Mouse (Mus musculus): Measurements from ENCODE around the gene Gmpr. TPM values are rescaled to one million over a fixed set of nuclear protein-coding genes. Genes with fewer than 3 reads are reported as not detected.

Gene Gmpr
- total RNA-seq (2014; rRNA removed; ENCODE audit: low replicate concordance): 195 TPM in 2 replicates
- polyA plus RNA-seq (2015; fragmentation: Nextera tagmentation; extraction: Ambion mirVana): 282 and 284 TPM in 2 replicates

DNA sequence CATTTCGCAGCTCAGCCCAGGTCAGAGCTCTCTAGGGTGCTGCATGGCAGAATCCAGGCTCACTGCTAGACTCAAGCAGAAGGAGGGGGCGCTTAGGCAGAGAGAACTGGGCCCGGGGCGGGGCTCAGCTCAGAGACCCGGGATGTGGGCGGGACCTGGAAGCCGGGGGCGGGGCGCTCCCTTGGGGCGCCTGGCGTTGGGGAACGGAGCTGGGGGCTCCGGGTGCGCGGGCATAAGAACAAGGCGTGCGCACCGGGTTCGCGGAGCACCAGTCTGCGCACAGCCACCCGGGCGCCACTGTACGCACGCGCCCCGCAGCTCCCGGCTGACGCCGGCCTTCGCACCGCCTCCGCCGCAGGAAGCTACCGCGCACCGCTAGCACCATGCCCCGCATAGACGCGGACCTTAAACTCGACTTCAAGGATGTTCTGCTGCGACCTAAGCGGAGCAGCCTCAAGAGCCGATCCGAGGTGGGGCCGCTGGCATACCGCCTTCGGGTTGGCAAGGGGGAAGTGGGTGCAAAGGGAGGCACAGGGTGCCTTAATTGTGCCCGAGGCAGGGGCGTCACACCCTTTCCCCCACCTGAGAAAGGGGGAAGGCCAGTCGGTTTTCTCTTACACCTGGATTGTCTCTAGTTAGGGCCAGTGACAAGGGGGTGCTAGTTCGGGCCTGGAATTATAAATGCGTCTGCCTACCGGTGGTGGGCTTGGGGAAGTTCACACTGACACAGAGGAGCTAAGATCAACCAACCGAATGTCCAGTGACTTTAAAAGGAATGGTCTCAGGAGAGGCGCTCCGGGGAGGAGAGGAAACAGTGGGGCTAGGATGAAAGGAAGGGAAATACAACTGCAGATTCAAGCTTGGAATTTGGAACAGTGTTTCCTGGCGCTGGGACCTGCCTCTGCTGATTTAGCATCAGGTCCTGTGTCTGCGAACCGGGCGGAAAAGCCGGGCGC lies at the start of gene Gmpr:
Gene Gmpr, plus strand, starts transcription at position 171 of the 956 bp plus-strand sequence.
- peak within 1 kb of the TSS; percentile 92 for H3K27ac ChIP-seq (ENCODE audit: low read depth)
- H3K4me1 ChIP-seq (ENCODE audit: control insufficient read depth, insufficient read depth): peaks cover 26% of the 10 kb centered on the region
- DNase-seq (ENCODE audit: low spot score) (peak; percentile 83), ATAC-seq (ENCODE audit: insufficient read depth, low read depth) (peak; percentile 80)
- no peaks in the 10 kb centered on the region for H3K27me3 ChIP-seq (ENCODE audit: control insufficient read depth, insufficient read depth, low read length)
- H3K9me3 ChIP-seq (replicated peaks; ENCODE audit: control insufficient read depth, low read length): no peaks in the 10 kb centered on the region
- H3K9ac ChIP-seq (replicated peaks; ENCODE audit: low read depth, low read length): peak within 1 kb of the TSS; percentile 79
- WGBS: 1% methylated on average over 61 of the region's 63 CpGs
- peak within 1 kb of the TSS; percentile 57 for H3K4me3 ChIP-seq (ENCODE audit: low read depth, low read length)
- H3K36me3 ChIP-seq (replicated peaks; ENCODE audit: control insufficient read depth, insufficient read depth, low read length): no peaks in the 10 kb centered on the region
- H3K4me2 ChIP-seq (ENCODE audit: low read depth, low read length): peak within 1 kb of the TSS; percentile 89
- peak; percentile 22; the same call in 1 of the 2 replicates for TF ChIP-seq CTCF (IDR thresholded peaks at IDR 0.05; ENCODE audit: low read depth)
- no peak; the same call in 1 of the 2 replicates for TF ChIP-seq EP300 (IDR thresholded peaks at IDR 0.05; ENCODE audit: low read depth)

DNA sequence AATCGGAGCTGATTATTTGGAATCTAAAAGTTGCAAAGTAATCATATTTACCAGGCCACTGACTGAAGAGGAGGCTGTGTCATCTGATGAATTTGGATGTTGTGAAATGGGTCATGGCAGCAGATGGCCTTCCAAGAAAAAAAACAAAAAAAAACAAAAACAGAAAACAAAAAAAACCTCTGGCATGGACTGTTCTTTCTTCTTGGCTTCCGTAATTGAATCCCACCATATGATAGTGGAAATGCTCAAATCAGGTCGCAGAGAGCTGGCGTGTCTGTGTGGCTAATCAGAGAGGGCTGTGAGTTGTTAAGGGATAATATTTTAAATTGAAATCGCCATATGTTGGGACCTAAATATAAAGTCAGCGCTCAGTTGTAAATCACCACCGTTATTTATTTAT lies 49.8 kb upstream of the Gmpr start:
- 84% methylated on average over 7 of the region's 7 CpGs for WGBS

DNA sequence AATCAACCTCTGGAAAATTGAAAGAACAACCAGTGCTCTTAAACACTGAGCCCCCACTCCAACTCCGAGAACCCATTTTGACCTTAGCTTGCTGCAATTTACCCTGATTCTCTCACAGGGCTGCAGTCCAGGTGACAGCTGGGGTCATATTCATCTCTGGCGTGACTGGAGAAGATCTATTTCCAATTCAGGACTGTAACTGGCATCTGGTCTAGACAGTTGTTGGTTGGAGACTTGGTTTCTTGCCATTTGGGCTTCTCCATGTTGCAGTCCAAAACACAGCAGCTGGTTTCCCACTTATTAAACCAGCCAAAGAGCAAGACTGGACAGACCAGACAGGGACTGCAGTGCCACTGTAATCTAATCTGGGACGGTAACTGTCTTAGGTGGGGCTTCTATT lies 47.1 kb upstream of the Gmpr start:
- peaks cover 8% of the 10 kb centered on the region; the same call in 1 of the 2 replicates for H3K4me1 ChIP-seq (ENCODE audit: control insufficient read depth, insufficient read depth)
- no peak overlapping the region for H3K4me3 ChIP-seq (ENCODE audit: low read depth, low read length)
- no peaks in the 10 kb centered on the region for H3K27me3 ChIP-seq (ENCODE audit: control insufficient read depth, insufficient read depth, low read length)
- no peak for DNase-seq (ENCODE audit: low spot score)
- no peak overlapping the region for H3K9ac ChIP-seq (replicated peaks; ENCODE audit: low read depth, low read length)
- 83% methylated on average over 3 of the region's 3 CpGs for WGBS
- ATAC-seq (ENCODE audit: insufficient read depth, low read depth): no peak
- no peaks in the 10 kb centered on the region for H3K9me3 ChIP-seq (replicated peaks; ENCODE audit: control insufficient read depth, low read length)
- no peak overlapping the region for H3K4me2 ChIP-seq (ENCODE audit: low read depth, low read length)
- H3K27ac ChIP-seq (ENCODE audit: low read depth): no peak overlapping the region
- no peak for TF ChIP-seq EP300 (IDR thresholded peaks at IDR 0.05; ENCODE audit: low read depth)
- no peak for TF ChIP-seq CTCF (IDR thresholded peaks at IDR 0.05; ENCODE audit: low read depth)
- H3K36me3 ChIP-seq (replicated peaks; ENCODE audit: control insufficient read depth, insufficient read depth, low read length): no peaks in the 10 kb centered on the region

More for the DNA sequence above, 49.8 kb upstream of the Gmpr start:
- no peak overlapping the region for H3K9ac ChIP-seq (replicated peaks; ENCODE audit: low read depth, low read length)
- TF ChIP-seq CTCF (IDR thresholded peaks at IDR 0.05; ENCODE audit: low read depth) (no peak), EP300 (IDR thresholded peaks at IDR 0.05; ENCODE audit: low read depth) (no peak)
- H3K9me3 ChIP-seq (replicated peaks; ENCODE audit: control insufficient read depth, low read length): no peaks in the 10 kb centered on the region
- DNase-seq (ENCODE audit: low spot score) (no peak), ATAC-seq (ENCODE audit: insufficient read depth, low read depth) (no peak)
- H3K4me3 ChIP-seq (ENCODE audit: low read depth, low read length): no peak overlapping the region
- no peaks in the 10 kb centered on the region for H3K27me3 ChIP-seq (ENCODE audit: control insufficient read depth, insufficient read depth, low read length)
- H3K4me2 ChIP-seq (ENCODE audit: low read depth, low read length): no peak overlapping the region
- no peak overlapping the region for H3K27ac ChIP-seq (ENCODE audit: low read depth)
- peaks cover 19% of the 10 kb centered on the region for H3K4me1 ChIP-seq (ENCODE audit: control insufficient read depth, insufficient read depth)
- H3K36me3 ChIP-seq (replicated peaks; ENCODE audit: control insufficient read depth, insufficient read depth, low read length): no peaks in the 10 kb centered on the region

DNA sequence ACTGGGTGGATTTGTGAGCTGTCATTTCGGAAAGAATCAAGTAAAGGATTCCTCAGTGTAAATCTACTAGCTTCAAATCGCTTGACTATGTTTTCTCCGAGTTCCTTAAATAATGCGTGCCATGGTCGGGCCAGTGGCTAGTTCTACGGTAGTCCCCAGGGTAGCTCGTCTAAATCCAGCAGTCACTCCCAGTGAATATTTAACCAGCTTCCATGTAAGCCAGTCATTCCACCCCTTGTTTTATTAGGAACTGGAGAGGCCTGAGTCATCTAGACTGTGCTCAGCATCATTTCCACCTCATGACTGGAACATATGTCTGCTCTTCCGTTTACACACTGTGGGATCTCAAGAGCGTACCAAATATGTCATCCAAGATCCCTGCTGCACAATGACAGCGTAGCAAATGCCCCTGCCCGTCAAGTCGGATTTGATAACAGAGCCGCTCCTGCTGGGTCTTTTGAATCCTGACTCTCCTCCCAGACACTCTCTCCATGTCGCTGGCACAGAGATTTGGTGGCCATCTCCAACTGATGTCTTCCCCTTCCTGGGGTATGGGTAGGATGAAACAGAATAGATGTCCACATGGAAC lies 45.8 kb upstream of the Gmpr start:
- Histone ChIP-seq H3K4me1 (ENCODE audit: control insufficient read depth, insufficient read depth) (no peaks in the 10 kb centered on the region), H3K27me3 (ENCODE audit: control insufficient read depth, insufficient read depth, low read length) (no peaks in the 10 kb centered on the region), H3K9ac (replicated peaks; ENCODE audit: low read depth, low read length) (no peak overlapping the region), H3K36me3 (replicated peaks; ENCODE audit: control insufficient read depth, insufficient read depth, low read length) (no peaks in the 10 kb centered on the region), H3K9me3 (replicated peaks; ENCODE audit: control insufficient read depth, low read length) (no peaks in the 10 kb centered on the region), H3K27ac (ENCODE audit: low read depth) (no peak overlapping the region), H3K4me2 (ENCODE audit: low read depth, low read length) (no peak overlapping the region), H3K4me3 (ENCODE audit: low read depth, low read length) (no peak overlapping the region)
- DNase-seq (ENCODE audit: low spot score): no peak
- ATAC-seq (ENCODE audit: insufficient read depth, low read depth): no peak
- WGBS: 67% methylated on average over 14 of the region's 14 CpGs
- TF ChIP-seq CTCF (IDR thresholded peaks at IDR 0.05; ENCODE audit: low read depth) (no peak), EP300 (IDR thresholded peaks at IDR 0.05; ENCODE audit: low read depth) (no peak)

DNA sequence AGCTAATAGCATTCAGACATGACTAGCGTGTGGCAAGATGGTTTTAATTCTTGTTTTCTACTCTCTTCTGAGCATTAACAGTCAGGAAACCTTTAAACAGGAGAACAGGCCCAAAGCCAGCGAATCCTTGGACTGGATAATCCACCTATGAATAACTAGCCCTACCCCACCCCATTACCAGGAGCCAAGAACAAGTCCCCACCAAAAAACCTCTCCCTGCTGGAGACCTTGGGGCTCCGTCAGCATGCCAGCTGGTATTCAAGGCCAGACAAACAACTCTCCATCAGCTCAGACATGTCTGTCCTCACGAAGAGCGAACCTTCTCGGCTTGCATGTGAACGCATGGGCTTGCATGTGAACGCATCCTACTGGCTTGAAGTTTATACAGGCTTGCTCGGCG lies 41.6 kb upstream of the Gmpr start:
- DNase-seq (ENCODE audit: low spot score): no peak
- no peaks in the 10 kb centered on the region for H3K9me3 ChIP-seq (replicated peaks; ENCODE audit: control insufficient read depth, low read length)
- no peak overlapping the region for H3K9ac ChIP-seq (replicated peaks; ENCODE audit: low read depth, low read length)
- H3K4me2 ChIP-seq (ENCODE audit: low read depth, low read length): no peak overlapping the region
- H3K4me1 ChIP-seq (ENCODE audit: control insufficient read depth, insufficient read depth): no peaks in the 10 kb centered on the region
- H3K4me3 ChIP-seq (ENCODE audit: low read depth, low read length): no peak overlapping the region
- TF ChIP-seq CTCF (IDR thresholded peaks at IDR 0.05; ENCODE audit: low read depth): no peak
- no peak for TF ChIP-seq EP300 (IDR thresholded peaks at IDR 0.05; ENCODE audit: low read depth)
- WGBS: 91% methylated on average over 10 of the region's 10 CpGs
- H3K36me3 ChIP-seq (replicated peaks; ENCODE audit: control insufficient read depth, insufficient read depth, low read length): no peaks in the 10 kb centered on the region
- H3K27me3 ChIP-seq (ENCODE audit: control insufficient read depth, insufficient read depth, low read length): no peaks in the 10 kb centered on the region
- H3K27ac ChIP-seq (ENCODE audit: low read depth): no peak overlapping the region
- ATAC-seq (ENCODE audit: insufficient read depth, low read depth): no peak

Measured in heart, postnatal 0 days (tissue).